Mouse (Mus musculus) thymus, adult 2 months (tissue): ENCODE measurements at regions not wholly inside any gene's neighbourhood (a gene's known extent, or its start where the extent isn't known, plus 50 kb on each side); places are given as distances from the start of the nearest gene placed in this dataset.

Source experiments
- CTCF ChIP-seq: fragments of 200-500 bp; IDR thresholded peaks from 2 replicates; pipeline ENCODE4 v1.5.1; 2012; ENCODE audit warnings: mild to moderate bottlenecking, control low read depth, low read length, moderate library complexity, borderline replicate concordance; ENCODE audit not compliant: control insufficient read depth, poor library complexity, insufficient read depth; ENCODE audit errors: extremely low read depth
- POLR2A ChIP-seq: fragments of 200-500 bp; IDR thresholded peaks from 2 replicates; pipeline ENCODE4 v1.6.1; 2012; ENCODE audit warnings: mild to moderate bottlenecking, low read length, control low read depth, moderate library complexity; ENCODE audit not compliant: control insufficient read depth, poor library complexity, insufficient read depth; ENCODE audit errors: extremely low read depth

DNA sequence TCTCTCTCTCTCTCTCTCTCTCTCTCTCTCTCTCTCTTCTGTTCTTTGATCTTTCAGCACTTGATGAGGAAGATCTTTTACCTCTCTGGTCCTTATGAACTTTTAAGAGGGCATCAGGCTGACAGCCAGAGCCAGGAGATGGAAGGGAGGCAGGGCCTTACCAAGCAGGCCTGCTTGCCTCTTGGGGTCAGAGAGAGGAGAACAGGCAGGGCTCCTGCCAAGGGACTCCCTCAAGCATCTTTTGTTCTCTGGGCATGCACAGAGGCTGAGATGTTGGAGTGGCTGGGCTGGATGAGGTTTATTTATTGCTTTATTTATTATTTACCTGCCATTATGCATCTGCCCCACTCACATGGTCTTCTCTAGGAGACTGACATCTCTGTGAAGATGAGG, 278.5 kb downstream of the Psat1 start:
- TF ChIP-seq CTCF = no peak
- no peak for TF ChIP-seq POLR2A
